Mouse (Mus musculus): ENCODE data around the gene Asphd1.
A peak's percentile ranks its signal among the peaks of the same experiment; 100 is the strongest.

GRCm38 (mm10) chr7:126949403-126949792 is at the start of gene Asphd1:
- TF ChIP-seq CTCF (IDR thresholded peaks at IDR 0.05; ENCODE audit: extremely low read depth, insufficient read depth, low read length) = no peak
- TF ChIP-seq POLR2A (IDR thresholded peaks at IDR 0.05; ENCODE audit: extremely low read depth, insufficient read depth, low read length) = 0 out of 2 replicates have a peak, but pooled peaks have one; percentile 31
